Mouse (Mus musculus): ENCODE measurements around the gene Mta1. TPM values are rescaled to one million over a fixed set of nuclear protein-coding genes. Genes with fewer than 3 reads are reported as not detected.

The Mta1 gene
- total RNA-seq (2021) = 10 to 100 TPM; 72.9 to 76.5 TPM
- long read RNA-seq, experiment 1, partial matches to known transcripts = 2 of 13 reads
- long read RNA-seq, experiment 1, other reads (novel, unspliced or antisense) = 7 of 13 reads
- long read RNA-seq, experiment 2, transcript Mta1-204 (20 exons, 2,775 nt) = major isoform, 5 of 21 reads
- long read RNA-seq, experiment 2, partial matches to known transcripts = 5 of 21 reads
- long read RNA-seq, experiment 2, other reads (novel, unspliced or antisense) = 11 of 21 reads

- no peak for TF ChIP-seq CTCF (IDR thresholded peaks at IDR 0.05)
- intact Hi-C loops (cut with DNase I) = loop anchor here (2.0 kb wide), 1 partner anchor 23 kb away; the partner anchor contains the start of gene Tex22
- Histone ChIP-seq H3K4me3 (peak within 1 kb of the TSS; percentile 87), H3K27ac (peak within 1 kb of the TSS; percentile 96)
- DNase-seq (ENCODE audit: extremely low spot score in 1 of 2, low spot score in 2 of 2) = peak; percentile 49 to 58
These were observed at the start of gene Mta1 for GRCm38 (mm10) chr12:113097749-113098281. Gene Mta1 (plus strand): TSS chr12:113098278.

GRCm38 (mm10) chr12:113049836-113050235, 48.2 kb upstream of the Mta1 start:
- Histone ChIP-seq H3K4me3 (no peak overlapping the region), H3K27ac (no peak overlapping the region)
- no peak for DNase-seq (ENCODE audit: extremely low spot score in 1 of 2, low spot score in 2 of 2)
- intact Hi-C loops (cut with DNase I) = no loop called here
- no peak for TF ChIP-seq CTCF (IDR thresholded peaks at IDR 0.05)

- no peak for DNase-seq (ENCODE audit: extremely low spot score in 1 of 2, low spot score in 2 of 2)
- TF ChIP-seq CTCF (IDR thresholded peaks at IDR 0.05) = no peak
- Histone ChIP-seq H3K4me3 (no peak overlapping the region), H3K27ac (no peak overlapping the region)
- intact Hi-C loops (cut with DNase I) = no loop called here
These were observed 47.4 kb upstream of the Mta1 start for GRCm38 (mm10) chr12:113050671-113051070.

- intact Hi-C loops (cut with DNase I) = no loop called here
- no peak for TF ChIP-seq CTCF (IDR thresholded peaks at IDR 0.05)
- DNase-seq (ENCODE audit: extremely low spot score in 1 of 2, low spot score in 2 of 2) = no peak
- H3K27ac ChIP-seq = no peak overlapping the region
- H3K4me3 ChIP-seq = no peak overlapping the region
These were observed 46.3 kb upstream of the Mta1 start for GRCm38 (mm10) chr12:113051628-113052403.

GRCm38 (mm10) chr12:113056089-113056488, 42.0 kb upstream of the Mta1 start:
- no peak overlapping the region for H3K27ac ChIP-seq
- intact Hi-C loops (cut with DNase I) = no loop called here
- H3K4me3 ChIP-seq = no peak overlapping the region
- no peak for TF ChIP-seq CTCF (IDR thresholded peaks at IDR 0.05)
- no peak for DNase-seq (ENCODE audit: extremely low spot score in 1 of 2, low spot score in 2 of 2)

- Histone ChIP-seq H3K27ac (no peak overlapping the region), H3K4me3 (no peak overlapping the region)
- DNase-seq (ENCODE audit: extremely low spot score in 1 of 2, low spot score in 2 of 2) = no peak
- intact Hi-C loops (cut with DNase I) = no loop called here
- TF ChIP-seq CTCF (IDR thresholded peaks at IDR 0.05) = no peak
These were observed 37.9 kb upstream of the Mta1 start for GRCm38 (mm10) chr12:113060178-113060577.

GRCm38 (mm10) chr12:113061606-113062005, 36.5 kb upstream of the Mta1 start:
- no peak for TF ChIP-seq CTCF (IDR thresholded peaks at IDR 0.05)
- no peak for DNase-seq (ENCODE audit: extremely low spot score in 1 of 2, low spot score in 2 of 2)
- intact Hi-C loops (cut with DNase I) = no loop called here
- H3K4me3 ChIP-seq = no peak overlapping the region
- no peak overlapping the region for H3K27ac ChIP-seq

GRCm38 (mm10) chr12:113062201-113062600, 35.9 kb upstream of the Mta1 start:
- no peak for DNase-seq (ENCODE audit: extremely low spot score in 1 of 2, low spot score in 2 of 2)
- no peak; the same call in 1 of the 2 replicates for TF ChIP-seq CTCF (IDR thresholded peaks at IDR 0.05)
- Histone ChIP-seq H3K27ac (no peak overlapping the region), H3K4me3 (no peak overlapping the region)
- intact Hi-C loops (cut with DNase I) = no loop called here

- Histone ChIP-seq H3K27ac (no peak overlapping the region), H3K4me3 (no peak overlapping the region)
- TF ChIP-seq CTCF (IDR thresholded peaks at IDR 0.05) = no peak
- intact Hi-C loops (cut with DNase I) = no loop called here
- no peak for DNase-seq (ENCODE audit: extremely low spot score in 1 of 2, low spot score in 2 of 2)
These were observed 34.4 kb upstream of the Mta1 start for GRCm38 (mm10) chr12:113063700-113064099.

GRCm38 (mm10) chr12:113068002-113068401, 30.1 kb upstream of the Mta1 start:
- H3K27ac ChIP-seq = no peak overlapping the region
- intact Hi-C loops (cut with DNase I) = no loop called here
- no peak for TF ChIP-seq CTCF (IDR thresholded peaks at IDR 0.05)
- no peak for DNase-seq (ENCODE audit: extremely low spot score in 1 of 2, low spot score in 2 of 2)
- H3K4me3 ChIP-seq = no peak overlapping the region

- TF ChIP-seq CTCF (IDR thresholded peaks at IDR 0.05) = no peak
- intact Hi-C loops (cut with DNase I) = no loop called here
- H3K4me3 ChIP-seq = no peak overlapping the region
- DNase-seq (ENCODE audit: extremely low spot score in 1 of 2, low spot score in 2 of 2) = no peak
- H3K27ac ChIP-seq = no peak overlapping the region
These were observed 28.7 kb upstream of the Mta1 start for GRCm38 (mm10) chr12:113069389-113069788.

- Histone ChIP-seq H3K4me3 (no peak overlapping the region), H3K27ac (no peak overlapping the region)
- intact Hi-C loops (cut with DNase I) = no loop called here
- no peak for DNase-seq (ENCODE audit: extremely low spot score in 1 of 2, low spot score in 2 of 2)
- TF ChIP-seq CTCF (IDR thresholded peaks at IDR 0.05) = no peak
These were observed 26.8 kb upstream of the Mta1 start for GRCm38 (mm10) chr12:113071321-113071720.
